Mouse (Mus musculus): ENCODE measurements at regions not wholly inside any gene's neighbourhood (a gene's known extent, or its start where the extent isn't known, plus 50 kb on each side); places are given as distances from the start of the nearest gene placed in this dataset.

DNA sequence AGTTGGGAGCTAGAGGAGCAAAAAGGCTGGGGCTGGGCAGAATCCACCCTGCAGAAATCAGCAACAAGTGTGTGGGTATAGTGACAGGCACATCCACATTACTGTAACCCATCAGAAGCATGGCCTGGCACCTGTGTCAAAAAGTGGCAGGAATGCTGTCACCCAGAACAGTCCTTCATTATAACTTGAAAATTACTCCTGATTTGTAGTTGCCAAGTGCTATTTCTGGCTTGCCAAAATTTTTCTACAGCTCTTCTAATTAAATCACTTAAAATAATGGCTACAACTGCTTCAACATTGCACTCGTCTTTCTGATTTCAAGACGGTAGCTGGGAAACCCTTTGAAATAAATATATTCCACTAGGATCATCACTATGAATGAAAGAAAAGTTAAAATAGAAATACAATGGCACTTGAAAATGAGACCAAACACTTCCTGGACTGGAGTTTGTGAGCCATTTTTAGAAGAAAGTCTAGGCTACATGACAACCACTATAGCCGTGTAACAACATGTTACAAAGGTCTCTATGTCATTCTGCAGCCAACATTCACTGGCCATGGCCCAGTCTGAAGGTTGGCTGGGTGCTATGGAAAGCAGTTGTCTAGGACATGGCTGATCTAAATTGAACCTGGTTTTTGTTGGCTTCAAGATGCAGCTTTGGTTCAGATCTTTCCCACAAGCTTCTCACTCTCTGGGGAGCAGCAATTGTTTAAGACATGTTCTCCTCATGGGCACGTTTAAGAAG lies 190.6 kb upstream of the Tapt1 start:
- no peak for DNase-seq

DNA sequence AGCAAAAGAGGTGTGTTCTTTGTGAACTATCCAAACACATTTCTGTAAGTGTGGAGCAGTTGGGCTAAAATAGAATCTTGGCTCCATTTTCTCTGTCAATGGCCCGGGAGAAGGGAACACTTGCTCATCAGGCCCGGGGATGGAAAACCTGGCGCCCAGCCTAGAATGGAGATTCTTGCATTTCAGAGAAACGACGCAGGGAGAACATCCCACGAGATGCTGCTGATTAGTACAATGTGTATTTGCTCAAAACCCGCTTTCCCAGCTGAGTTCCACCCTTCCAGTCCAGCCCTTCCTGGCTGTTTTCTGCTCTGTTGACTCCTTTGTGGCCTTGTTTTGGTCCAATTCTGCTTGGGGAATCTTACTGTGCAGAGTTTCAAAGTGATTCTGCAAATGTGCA lies 188.0 kb upstream of the Tapt1 start:
- DNase-seq = peak; percentile 77 to 79

DNA sequence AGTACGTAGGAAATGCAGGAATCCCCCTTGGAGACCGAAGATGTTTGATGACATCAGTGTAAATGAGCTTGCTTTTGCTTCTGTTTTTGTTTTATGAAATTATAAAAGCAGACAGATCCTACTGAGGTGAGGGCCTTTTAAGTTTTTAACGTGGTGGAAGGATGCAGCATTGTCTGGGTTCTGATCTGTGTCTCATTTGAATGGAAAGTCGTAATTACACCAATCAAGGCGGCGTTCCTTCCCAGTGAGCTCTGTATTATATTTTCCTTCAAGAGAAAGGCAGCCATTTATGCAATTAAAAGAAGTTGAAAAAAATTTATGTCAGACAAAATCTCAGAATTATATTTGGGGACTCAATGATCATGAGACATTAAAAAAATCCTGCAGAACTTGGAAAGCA lies 176.9 kb upstream of the Tapt1 start:
- DNase-seq = no peak

DNA sequence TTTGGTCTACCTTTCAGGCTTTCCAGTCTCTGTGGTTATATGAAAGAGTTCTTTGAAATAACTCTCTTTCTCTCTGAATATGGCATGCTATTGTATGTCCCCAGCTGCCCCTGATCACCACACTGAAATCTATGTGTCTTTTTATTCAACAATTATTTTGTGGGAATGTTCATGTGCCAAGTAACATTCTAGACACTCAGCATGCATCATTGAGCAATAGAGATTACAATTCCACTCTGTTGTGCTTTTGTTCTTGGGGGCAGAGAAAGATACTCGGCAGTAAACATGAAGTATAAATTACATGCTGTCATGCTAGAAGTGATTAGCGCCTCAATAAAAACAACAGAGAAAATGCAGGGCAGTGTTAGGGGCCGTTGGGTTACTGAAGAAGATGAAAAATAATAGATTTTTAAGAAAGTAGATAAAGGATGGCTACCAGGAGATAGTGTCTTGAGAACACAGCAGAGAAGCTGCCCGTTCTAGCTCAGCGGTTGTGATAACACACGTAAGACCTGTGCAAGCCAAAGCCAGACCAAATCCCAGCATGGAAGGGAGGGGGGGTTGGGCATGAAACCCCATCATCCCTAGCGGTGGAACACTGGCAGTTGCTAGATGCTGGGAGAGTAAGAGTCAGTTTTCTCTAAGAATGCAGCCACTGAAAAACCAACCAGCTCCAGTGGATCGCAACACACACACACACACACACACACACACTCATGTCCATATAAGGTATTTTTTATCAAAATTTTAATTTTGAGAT lies 174.3 kb upstream of the Tapt1 start:
- DNase-seq = no peak

DNA sequence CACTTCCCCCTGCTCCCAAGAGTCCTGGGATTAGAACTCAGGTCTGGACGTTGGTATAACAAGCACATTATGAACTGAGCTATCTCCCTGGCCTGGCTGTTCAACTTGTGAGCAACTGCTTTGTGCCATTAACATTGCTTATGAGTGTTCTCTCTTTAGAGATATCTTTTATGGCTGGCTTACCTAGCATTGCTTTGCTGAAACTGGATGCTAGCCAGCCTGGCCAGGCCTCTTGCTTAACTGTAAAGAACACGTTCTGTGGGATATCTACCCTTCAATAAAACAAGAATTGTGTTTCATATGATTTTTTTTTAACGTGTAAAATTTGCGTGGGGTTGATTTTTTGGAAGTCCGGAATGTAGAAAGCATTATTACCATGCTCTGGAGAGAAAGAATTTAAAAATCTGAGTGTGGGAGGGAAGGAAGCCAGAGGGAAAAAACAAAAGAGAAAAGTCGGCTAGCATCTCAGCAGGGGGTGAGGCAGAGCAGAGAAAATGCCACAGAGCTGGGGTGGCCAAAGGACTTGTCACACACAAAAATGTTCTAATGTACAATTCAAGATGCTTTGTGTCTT lies 160.9 kb upstream of the Tapt1 start:
- DNase-seq = no peak

DNA sequence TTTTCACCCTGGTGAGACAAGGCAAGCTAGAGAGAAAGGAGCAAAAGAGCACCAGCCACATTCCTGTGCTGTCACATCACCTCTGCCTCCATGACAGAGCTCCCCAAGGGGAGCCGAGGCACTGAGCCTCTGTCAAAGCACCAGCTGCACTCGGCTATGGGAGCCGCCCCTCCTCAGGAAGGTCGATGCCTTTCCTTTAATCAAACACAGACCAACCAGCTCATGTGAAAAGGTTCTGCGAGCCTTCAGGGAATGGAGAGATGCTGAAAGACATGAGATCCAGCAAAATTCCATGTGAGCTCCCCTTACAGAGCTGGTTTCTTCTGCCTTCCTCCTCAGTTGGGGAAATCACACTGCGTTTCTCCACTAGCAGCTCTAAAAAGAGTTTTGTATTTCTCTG lies 159.8 kb upstream of the Tapt1 start:
- no peak for DNase-seq

DNA sequence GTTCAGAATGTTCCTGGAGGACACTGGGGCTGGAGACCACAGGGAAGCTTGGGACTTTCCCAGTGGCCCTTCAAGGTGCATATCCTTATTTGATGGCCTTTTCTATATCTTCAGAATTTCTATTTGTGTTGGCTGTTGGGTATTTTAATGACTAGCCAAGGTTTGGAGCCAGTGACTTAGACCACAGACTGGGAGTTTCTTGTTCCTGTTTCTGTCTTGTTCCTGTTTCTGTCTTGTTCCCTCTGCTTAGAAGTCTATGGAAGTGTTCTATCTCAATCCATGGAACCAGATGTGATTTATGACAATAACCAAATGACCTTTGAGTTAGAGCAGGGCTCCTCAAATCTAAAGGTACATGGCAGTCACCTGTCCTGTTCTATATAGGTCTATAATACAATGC lies 156.6 kb upstream of the Tapt1 start:
- no peak for DNase-seq

DNA sequence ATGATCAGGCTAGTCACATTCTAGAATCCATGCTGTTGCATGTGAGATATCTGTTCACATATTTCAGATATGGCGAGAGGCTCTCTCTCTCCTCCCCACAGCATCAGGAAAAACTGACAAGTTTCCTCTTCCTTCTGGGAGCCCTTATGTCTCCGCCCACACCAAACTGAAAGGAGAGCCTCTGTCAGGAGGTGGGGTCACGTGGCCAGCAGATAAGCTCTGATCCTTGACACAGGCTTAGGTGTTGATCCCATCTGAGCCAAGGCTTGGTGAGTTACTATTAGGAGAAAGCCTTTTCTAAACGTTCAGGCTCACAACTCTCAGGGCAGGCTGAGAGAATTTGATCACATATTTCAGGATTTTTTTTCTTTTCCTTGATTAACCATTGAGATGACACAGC lies 143.6 kb upstream of the Tapt1 start:
- DNase-seq = no peak

DNA sequence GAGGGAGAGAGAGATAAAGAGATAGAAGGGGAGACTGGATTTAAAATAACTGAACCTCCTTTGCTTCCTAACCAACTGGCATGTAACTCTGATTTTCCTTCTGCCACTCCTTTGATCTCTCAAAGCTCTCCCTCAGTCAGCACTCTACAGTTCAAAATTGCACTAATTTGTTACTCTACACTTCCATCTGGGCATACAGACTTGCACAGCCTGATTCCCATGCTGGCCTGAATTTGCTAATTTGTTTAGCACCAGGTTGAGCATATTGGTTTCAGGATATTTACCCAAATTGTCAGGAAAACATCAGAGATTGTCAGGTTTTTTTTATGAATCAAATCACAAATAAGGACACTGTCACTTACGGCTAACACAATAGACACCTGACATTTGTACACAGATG lies 125.9 kb upstream of the Tapt1 start:
- no peak for DNase-seq

DNA sequence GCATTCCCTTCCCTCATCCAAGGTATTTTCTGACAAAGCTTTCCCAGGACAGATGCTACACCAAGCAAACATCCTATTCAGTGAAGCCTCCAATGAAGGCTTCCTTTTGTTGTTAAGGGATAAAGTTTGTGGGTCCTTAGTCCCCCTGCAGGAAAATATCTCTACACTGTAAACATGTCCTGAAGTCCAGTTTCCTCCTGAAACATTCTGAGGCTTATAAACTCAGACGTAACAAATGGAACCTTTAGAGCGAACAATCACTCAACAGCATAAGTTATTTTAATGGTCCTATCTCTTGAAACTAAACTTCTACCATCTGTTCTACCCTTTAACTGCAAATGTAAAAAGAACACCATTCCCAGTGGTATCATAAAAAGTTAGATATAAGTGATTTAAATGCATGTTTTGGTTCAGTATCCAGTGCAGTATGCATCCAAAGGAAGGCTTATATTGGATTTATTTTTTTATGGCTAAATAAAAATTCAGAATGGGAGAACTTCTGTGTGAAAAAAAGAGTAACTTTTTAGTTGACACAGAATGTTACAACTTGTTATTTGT lies 115.1 kb upstream of the Tapt1 start:
- no peak for DNase-seq

DNA sequence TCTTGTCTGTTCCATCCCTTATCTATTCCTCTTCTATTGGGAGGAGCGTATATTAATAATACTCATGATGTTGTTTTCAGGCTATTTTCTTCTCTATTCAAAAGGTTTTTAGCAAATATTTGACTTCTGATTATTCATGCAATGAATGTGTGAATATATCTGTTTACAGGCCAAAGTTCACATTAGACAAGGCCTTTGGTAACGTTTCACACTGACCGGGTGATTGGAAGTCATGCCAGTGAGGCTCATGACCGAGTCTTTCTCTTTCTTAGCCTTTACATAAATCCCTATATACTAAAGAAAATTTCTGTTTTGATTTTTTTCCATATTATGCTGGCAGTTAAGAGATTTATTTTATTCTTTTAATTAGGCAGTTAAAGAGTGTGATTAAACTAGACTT lies 112.2 kb upstream of the Tapt1 start:
- no peak for DNase-seq

DNA sequence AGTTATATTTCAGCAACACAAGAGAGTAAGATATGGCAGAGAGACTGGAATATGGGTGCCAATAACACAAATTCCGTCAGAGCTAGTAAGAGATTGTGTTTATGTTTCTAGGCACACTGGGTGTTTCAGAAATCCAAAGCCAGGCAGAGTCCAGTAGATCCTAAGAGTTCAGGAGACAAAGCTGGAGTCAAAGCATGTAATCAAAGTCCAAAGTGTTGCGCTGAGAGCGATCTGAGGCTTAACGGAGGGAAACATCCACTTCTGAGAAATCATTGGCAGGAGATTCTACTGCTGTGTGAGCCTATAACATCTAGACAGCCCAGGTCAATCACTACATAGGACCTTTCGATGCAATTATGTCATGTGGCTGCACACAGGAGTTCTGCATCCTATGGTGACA lies 109.3 kb upstream of the Tapt1 start:
- DNase-seq = no peak

DNA sequence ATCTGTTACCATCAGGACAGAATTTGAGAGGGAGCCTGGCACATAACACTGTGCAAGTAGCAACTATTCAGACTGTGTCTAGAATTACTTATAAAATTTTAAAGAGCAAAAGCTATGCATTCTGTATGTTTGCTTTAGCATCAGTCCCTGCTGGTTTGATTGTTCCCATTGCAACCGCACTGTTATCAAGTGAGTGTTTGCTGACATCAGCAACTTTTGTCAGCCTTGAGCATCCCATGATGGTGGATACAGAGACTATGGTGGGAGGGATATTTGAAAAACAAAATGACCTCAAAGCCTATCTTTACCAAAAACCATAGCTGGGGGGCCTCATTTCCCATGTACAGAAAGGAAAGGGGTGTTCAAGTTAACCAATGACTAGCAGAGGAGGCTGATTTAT lies 93.2 kb upstream of the Tapt1 start:
- no peak for DNase-seq

DNA sequence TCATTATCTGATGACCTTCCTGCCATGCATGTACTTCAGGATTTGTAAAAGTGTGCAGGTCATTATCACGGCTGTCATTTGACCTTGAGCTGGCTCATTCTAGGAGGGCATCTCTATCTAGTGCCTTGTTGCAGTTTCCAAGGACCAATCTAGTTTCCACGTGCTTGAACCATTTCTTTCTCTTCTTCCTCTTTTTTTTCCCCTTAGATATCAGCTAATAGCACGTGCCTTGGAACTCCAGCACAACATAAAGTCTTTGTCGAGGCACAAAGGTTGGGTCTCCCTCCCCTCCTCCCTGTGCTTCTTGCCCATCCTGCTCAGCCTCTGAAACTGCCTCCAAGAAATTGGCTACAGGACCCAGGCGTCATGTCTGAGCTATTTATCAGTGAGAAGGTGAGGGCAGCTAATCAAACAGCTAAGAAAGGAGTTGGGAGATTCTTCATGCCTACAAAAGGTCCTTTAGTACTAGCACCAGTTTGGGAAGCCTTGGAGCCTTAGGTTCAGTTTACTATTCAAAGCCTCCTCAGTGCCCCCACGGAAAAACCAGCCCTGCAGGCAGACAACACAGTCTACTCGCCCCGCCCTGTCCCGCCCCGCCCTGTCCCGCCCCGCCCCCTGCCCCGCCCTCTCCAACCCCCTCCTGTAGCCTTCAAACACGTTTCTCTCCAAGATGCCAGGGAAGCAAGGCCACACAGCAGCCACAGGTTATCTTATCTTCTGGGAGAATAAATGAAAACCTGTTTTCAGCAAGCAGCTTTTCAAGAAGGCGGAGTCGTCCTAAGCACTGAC lies 80.5 kb upstream of the Tapt1 start:
- DNase-seq = no peak

DNA sequence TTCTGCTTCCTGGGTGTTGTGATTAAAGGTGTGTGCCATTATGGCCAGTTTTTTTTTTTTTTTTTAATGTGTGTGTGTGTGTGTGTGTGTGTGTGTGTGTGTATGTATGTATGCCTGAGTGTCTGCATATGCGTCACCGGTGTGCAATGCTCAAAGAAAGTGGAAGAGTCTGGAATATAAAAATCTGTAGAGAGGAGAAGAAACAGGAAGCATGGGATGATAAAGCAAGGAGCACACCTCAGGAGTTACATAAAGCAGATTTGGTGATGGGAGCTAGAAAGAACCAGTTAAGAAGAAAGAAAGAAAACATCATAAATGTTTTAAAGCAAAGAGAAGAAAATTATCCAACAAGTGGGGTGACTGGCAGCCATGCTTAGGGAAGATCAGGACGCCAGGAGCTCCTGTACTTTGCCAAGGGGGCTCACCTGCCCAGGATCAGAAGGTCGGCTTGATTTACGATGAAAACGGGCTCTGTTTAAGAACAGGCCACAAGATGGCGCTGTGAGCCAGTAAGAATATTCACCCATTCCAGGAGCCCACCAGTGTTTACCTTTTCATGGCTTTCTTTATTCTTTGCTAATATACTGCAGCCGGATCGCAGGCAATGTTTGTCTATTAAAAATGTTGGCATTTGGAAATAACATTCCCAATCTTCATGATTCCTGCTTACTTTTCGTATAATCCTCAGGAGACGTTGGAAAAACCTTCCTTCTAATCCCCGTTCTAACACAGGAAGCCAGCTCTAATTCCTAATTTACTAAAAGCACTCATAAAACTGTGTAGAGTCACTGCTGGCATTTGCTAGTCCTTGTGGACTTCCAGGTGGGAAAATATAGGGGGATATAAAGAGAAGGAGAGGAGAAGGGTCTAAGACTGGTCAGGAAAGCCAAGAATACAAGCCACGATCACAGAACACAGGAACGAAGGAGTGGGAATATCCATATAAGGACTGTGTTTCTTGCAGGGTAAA lies 77.7 kb upstream of the Tapt1 start:
- DNase-seq = peak; percentile 82 to 83

DNA sequence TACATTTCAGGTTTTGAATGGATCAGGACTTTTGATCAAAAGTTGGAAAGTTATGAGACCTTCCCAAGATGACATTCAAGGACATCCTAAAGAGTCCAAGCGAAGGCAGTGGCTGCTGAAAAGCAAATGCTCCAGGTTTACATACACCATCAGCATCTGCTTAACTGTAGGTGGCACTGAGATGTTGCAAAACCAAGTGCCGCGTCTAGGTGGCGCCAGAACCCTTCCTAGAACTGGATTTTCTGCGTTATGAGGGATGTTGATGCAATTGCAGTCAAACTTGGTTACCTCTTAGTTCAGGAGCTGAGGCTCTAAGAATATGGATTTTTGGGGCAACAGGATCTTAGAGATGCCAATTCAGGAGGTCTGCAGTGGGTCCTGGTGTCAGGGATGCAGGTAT lies 58.0 kb upstream of the Tapt1 start:
- DNase-seq = peak; percentile 90 to 92

Measured in kidney, postnatal 4 days (tissue).